Mouse (Mus musculus): ENCODE results near the gene Lhfpl5. TPM values are rescaled to one million over a fixed set of nuclear protein-coding genes. Genes with fewer than 3 reads are reported as not detected.
A peak's percentile ranks its signal among the peaks of the same experiment; 100 is the strongest.

The Lhfpl5 gene
- total RNA-seq, 2 experiments from 2014 or later = not detected

- no peak for ATAC-seq (ENCODE audit: poor library complexity, severe bottlenecking)
Observed at GRCm38 (mm10) chr17:28624841-28625240, 49.4 kb downstream of the Lhfpl5 start.

GRCm38 (mm10) chr17:28625327-28625726 is 49.9 kb downstream of the Lhfpl5 start:
- peak; percentile 41; the same call in 1 of the 2 replicates for ATAC-seq (ENCODE audit: poor library complexity, severe bottlenecking)

DNA sequence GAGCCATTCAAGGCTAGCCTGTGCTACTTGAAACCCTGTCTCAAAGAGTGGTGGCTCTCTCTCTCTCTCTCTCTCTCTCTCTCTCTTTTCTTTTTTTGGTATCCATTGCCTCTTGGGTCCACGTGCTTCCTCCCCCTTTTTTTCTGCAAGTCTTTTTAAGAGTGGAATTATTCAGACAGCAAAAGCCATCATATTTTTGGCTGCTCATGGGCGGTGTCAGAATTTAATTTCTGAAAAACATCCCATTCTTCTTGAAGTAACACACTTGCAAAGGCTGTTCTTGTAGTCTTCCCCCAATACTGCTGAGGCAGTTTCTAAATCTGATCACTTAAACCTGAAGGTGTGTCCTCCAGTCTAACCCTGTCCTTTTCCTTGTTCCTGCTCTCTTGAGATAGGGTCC is 51.5 kb downstream of the Lhfpl5 start:
- ATAC-seq (ENCODE audit: poor library complexity, severe bottlenecking) = no peak

DNA sequence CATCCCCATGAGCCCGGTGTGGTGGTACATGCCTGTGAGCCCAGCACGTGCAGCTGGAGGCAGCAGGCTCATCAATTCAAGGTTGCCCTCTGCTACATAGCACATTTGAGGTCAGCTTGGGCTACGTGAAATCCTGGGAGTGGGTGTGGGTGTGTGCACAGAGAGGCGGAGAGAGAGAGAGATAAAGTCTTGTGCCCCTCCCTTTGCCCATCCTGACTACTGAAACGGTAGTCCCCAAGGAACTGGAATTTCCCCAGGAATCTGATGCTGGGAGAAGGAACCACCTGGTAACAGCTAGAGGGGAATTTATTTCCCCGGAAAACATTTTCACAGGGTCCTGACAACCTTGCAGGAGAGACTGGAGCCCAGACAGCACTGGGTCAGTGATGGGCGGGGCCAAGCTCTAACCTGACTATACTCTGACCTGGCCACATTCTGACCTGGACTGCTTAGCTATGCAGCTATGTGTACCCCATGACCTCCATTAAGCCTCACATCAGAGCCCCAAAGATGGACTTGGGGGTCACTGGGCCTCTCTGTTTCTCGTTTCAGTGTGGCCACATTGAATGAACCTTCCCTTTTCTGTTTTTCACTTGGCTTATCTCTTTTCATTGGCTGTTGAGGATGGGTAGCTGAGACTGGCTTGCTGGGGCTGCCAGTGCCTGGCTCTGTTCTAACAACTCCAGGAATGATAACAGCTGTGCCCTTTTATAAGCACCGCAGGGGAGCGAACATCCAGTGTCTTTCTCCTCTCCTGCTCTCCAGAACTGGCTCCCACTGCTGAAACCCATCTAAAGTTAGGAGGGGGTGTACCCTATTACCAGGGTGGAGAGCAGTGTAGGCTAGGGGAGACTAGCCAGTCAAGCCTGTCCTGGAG is 53.0 kb downstream of the Lhfpl5 start:
- no peak for ATAC-seq (ENCODE audit: poor library complexity, severe bottlenecking)

DNA sequence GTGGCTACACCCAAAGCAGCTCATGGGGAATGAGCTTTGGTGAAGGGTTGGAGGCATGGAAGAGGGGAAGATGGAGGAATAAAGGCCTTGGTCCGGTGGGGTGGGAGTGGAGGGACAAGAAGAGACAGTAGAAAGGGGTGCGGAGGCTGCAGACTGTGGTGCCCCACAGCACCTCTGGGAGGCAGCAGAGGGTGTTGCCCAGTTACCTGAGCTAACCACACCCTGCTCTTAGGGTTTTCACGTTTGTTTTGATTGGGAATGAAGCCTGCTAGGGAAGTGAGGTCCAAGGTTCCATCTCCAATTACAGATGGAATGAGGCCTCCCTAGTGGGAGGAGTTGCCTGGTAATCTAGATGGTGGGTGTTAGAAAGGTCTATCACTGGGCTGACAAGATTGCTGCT is 53.7 kb downstream of the Lhfpl5 start:
- ATAC-seq (ENCODE audit: poor library complexity, severe bottlenecking) = no peak

Other genes starting within 250 kb of the Lhfpl5 start
- gene Rpl10a, start 247.2 kb upstream of the Lhfpl5 start, total RNA-seq (2015) = 1,429 and 1,585 TPM in 2 replicates
- gene Rpl10a, start 247.2 kb upstream of the Lhfpl5 start, total RNA-seq (2017) = 468 and 491 TPM in 2 replicates
- gene Tead3, start 224.8 kb upstream of the Lhfpl5 start, total RNA-seq (2015) = not detected in 2 replicates
- gene Tead3, start 224.8 kb upstream of the Lhfpl5 start, total RNA-seq (2017) = not detected in 2 replicates
- gene Tulp1, start 210.4 kb upstream of the Lhfpl5 start, total RNA-seq (2015) = not detected in 2 replicates
- gene Tulp1, start 210.4 kb upstream of the Lhfpl5 start, total RNA-seq (2017) = not detected in 2 replicates
- 12.8 and 17.9 TPM in 2 replicates for gene Fkbp5, start 58.1 kb upstream of the Lhfpl5 start, total RNA-seq (2015)
- gene Fkbp5, start 58.1 kb upstream of the Lhfpl5 start, total RNA-seq (2017) = 25.9 and 26.8 TPM in 2 replicates
- 0.16 TPM in 1 of 2 replicates, not detected in the other for gene Armc12, start 44.8 kb upstream of the Lhfpl5 start, total RNA-seq (2015)
- not detected in 2 replicates for gene Armc12, start 44.8 kb upstream of the Lhfpl5 start, total RNA-seq (2017)
- not detected in 2 replicates for gene Clpsl2, start 26.2 kb upstream of the Lhfpl5 start, total RNA-seq (2015)
- not detected in 2 replicates for gene Clpsl2, start 26.2 kb upstream of the Lhfpl5 start, total RNA-seq (2017)
- not detected in 2 replicates for gene Clps, start 14.9 kb upstream of the Lhfpl5 start, total RNA-seq (2015)
- gene Clps, start 14.9 kb upstream of the Lhfpl5 start, total RNA-seq (2017) = not detected in 2 replicates
- 53.0 and 66.9 TPM in 2 replicates for gene Srpk1, start 47.1 kb downstream of the Lhfpl5 start, total RNA-seq (2015)
- gene Srpk1, start 47.1 kb downstream of the Lhfpl5 start, total RNA-seq (2017) = 66.9 and 70.8 TPM in 2 replicates
- 0.52 and 0.58 TPM in 2 replicates for gene Slc26a8, start 114.6 kb downstream of the Lhfpl5 start, total RNA-seq (2015)
- gene Slc26a8, start 114.6 kb downstream of the Lhfpl5 start, total RNA-seq (2017) = 0.33 TPM in 1 of 2 replicates, not detected in the other
- gene Mapk14, start 115.7 kb downstream of the Lhfpl5 start, total RNA-seq (2015) = 163 and 164 TPM in 2 replicates
- 143 and 160 TPM in 2 replicates for gene Mapk14, start 115.7 kb downstream of the Lhfpl5 start, total RNA-seq (2017)
- 5.9 and 8.8 TPM in 2 replicates for gene AC170998.1, start 150.4 kb downstream of the Lhfpl5 start, total RNA-seq (2015)
- gene AC170998.1, start 150.4 kb downstream of the Lhfpl5 start, total RNA-seq (2017) = 1.4 and 3.7 TPM in 2 replicates
- gene Mapk13, start 193.7 kb downstream of the Lhfpl5 start, total RNA-seq (2015) = 12.2 and 17.0 TPM in 2 replicates
- gene Mapk13, start 193.7 kb downstream of the Lhfpl5 start, total RNA-seq (2017) = 21.3 and 32.8 TPM in 2 replicates
- 22.5 and 22.6 TPM in 2 replicates for gene Brpf3, start 225.4 kb downstream of the Lhfpl5 start, total RNA-seq (2015)
- gene Brpf3, start 225.4 kb downstream of the Lhfpl5 start, total RNA-seq (2017) = 4.4 and 8.3 TPM in 2 replicates